Mouse (Mus musculus) myocyte (in vitro differentiated cells): ENCODE data around the gene 3425401B19Rik. TPM values are rescaled to one million over a fixed set of nuclear protein-coding genes. Genes with fewer than 3 reads are reported as not detected.

Experiments used
- H3K27me3 ChIP-seq: one replicate; pipeline ENCODE4 v1.6.1; 2011; ENCODE audit not compliant: control insufficient read depth, insufficient read depth, insufficient read length
- H3K36me3 ChIP-seq: one replicate; pipeline ENCODE4 v1.6.1; 2011; ENCODE audit not compliant: control insufficient read depth, insufficient read depth
- H3K4me2 ChIP-seq: one replicate; pipeline ENCODE4 v1.6.1; 2011; ENCODE audit warnings: low read depth, control low read depth
- H3K4me3 ChIP-seq: one replicate; pipeline ENCODE4 v1.5.1; 2011; ENCODE audit warnings: mild to moderate bottlenecking, control low read depth, moderate library complexity
- H3K79me2 ChIP-seq: one replicate; pipeline ENCODE4 v1.6.1; 2011; ENCODE audit not compliant: control insufficient read depth, insufficient read depth
- H3ac ChIP-seq: one replicate; pipeline ENCODE4 v1.6.1; 2011; ENCODE audit not compliant: control insufficient read depth, insufficient read length
- CEBPB ChIP-seq: IDR thresholded peaks from 2 replicates; pipeline ENCODE4 v1.6.1; 2011; ENCODE audit warnings: mild to moderate bottlenecking, moderate library complexity; ENCODE audit not compliant: poor library complexity, insufficient read depth, severe bottlenecking
- E2F4 ChIP-seq: IDR thresholded peaks from one replicate; pipeline ENCODE4 v1.6.1; 2011; ENCODE audit warnings: mild to moderate bottlenecking, control low read depth, moderate library complexity; ENCODE audit not compliant: insufficient read depth
- MAX ChIP-seq: IDR thresholded peaks from one replicate; pipeline ENCODE4 v1.6.1; 2011; ENCODE audit warnings: low read depth, mild to moderate bottlenecking, control low read depth
- MYOD1 ChIP-seq, 3 experiments: IDR thresholded peaks; one replicate each; pipeline ENCODE4 v1.6.1; 2011; ENCODE audit warnings: control low read depth in 2 of 3, low read depth in 2 of 3, mild to moderate bottlenecking in 2 of 3, moderate library complexity in 1 of 3; ENCODE audit not compliant: insufficient read length in 2 of 3, control insufficient read depth in 1 of 3
- MYOG ChIP-seq, 3 experiments: IDR thresholded peaks; one replicate each; pipeline ENCODE4 v1.6.1; 2011; ENCODE audit warnings: control low read depth in 2 of 3, low read depth in 2 of 3, mild to moderate bottlenecking in 2 of 3; ENCODE audit not compliant: insufficient read length in 2 of 3, control insufficient read depth in 1 of 3, insufficient read depth in 1 of 3
- POLR2A ChIP-seq: IDR thresholded peaks from one replicate; pipeline ENCODE4 v1.6.1; 2011; ENCODE audit warnings: low read depth, mild to moderate bottlenecking, control low read depth, moderate library complexity; ENCODE audit not compliant: insufficient read length
- POLR2AphosphoS2 ChIP-seq: IDR thresholded peaks from one replicate; pipeline ENCODE4 v1.6.1; 2011; ENCODE audit warnings: low read depth, control low read depth; ENCODE audit not compliant: insufficient read length
- REST ChIP-seq: IDR thresholded peaks from one replicate; pipeline ENCODE4 v1.6.1; 2011; ENCODE audit warnings: mild to moderate bottlenecking, control low read depth, moderate library complexity; ENCODE audit not compliant: insufficient read depth, insufficient read length
- SRF ChIP-seq: IDR thresholded peaks from one replicate; pipeline ENCODE4 v1.6.1; 2011; ENCODE audit warnings: low read depth; ENCODE audit not compliant: control insufficient read depth, insufficient read length
- TCF12 ChIP-seq: IDR thresholded peaks from one replicate; pipeline ENCODE4 v1.6.1; 2011; ENCODE audit warnings: mild to moderate bottlenecking, control low read depth; ENCODE audit not compliant: poor library complexity, insufficient read depth, severe bottlenecking
- TCF3 ChIP-seq: IDR thresholded peaks from one replicate; pipeline ENCODE4 v1.6.1; 2011; ENCODE audit warnings: low read depth, control low read depth; ENCODE audit not compliant: insufficient read length
- USF1 ChIP-seq: IDR thresholded peaks from one replicate; pipeline ENCODE4 v1.6.1; 2011; ENCODE audit warnings: low read depth, mild to moderate bottlenecking, control low read depth, moderate library complexity
- polyA plus RNA-seq: library from polyadenylated mRNA; unstranded; fragments of >200 nt; fragmentation: generic; extraction: Trizol; gene quantifications from one replicate; pipeline ENCODE4 v1.2.1, GENCODE M21; 2012; ENCODE audit warnings: missing spikeins

Gene 3425401B19Rik
- polyA plus RNA-seq, 1 experiment = 2.7 TPM

DNA sequence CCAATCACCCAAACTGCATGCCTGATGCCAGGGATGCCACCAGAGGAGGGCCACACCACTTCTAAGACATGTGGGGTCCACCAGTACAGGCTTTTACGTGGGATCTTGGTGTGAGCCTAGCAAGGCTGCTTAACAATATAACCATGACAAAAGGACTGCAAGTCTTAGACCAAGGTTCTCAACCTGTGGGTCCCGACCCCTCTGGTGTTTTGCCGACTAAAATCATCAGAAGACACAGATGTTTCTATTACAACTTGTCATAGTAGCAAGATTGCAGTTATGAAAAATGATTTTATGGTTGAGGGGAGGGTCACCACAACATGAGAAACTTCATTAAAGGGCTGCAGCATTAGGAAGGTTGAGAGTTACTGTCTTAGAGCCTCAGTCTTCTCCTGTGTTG lies 6.5 kb downstream of the 3425401B19Rik start:
- TF ChIP-seq MYOG (IDR thresholded peaks at IDR 0.05; ENCODE audit: control insufficient read depth in 1 of 3, insufficient read depth in 1 of 3, insufficient read length in 2 of 3, low read depth in 2 of 3) (no peak), E2F4 (no peak), USF1 (no peak), MYOD1 (IDR thresholded peaks at IDR 0.05; ENCODE audit: control insufficient read depth in 1 of 3, insufficient read length in 2 of 3, low read depth in 2 of 3) (no peak), POLR2A (no peak), CEBPB (no peak), POLR2AphosphoS2 (no peak), SRF (no peak), TCF12 (no peak), TCF3 (no peak), MAX (no peak)
- Histone ChIP-seq H3K4me3 (no peak overlapping the region), H3ac (no peak overlapping the region), H3K79me2 (no peaks in the 10 kb centered on the region), H3K4me2 (no peak overlapping the region), H3K27me3 (peaks cover 47% of the 10 kb centered on the region), H3K36me3 (no peaks in the 10 kb centered on the region)

DNA sequence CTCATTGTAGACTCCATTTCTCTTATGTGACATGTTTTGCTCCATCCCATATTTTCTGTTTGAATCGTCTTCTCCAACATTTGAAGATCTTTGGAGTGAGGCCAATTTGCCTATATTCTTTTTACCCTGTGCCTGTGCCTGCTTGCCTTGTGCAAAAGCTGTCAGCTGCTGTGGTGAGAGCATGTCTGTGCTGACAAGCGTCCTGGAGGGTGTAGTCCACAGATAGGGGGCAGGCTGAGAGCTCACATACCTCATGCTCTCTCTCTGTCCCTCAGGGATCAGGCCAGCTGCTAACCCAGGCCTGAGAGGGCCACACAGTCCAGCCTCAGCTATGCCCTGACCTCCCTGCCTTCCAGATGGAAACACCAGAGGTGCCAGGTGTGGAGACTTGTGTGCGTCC lies 11.9 kb downstream of the 3425401B19Rik start:
- no peak overlapping the region for H3K4me2 ChIP-seq
- no peak for TF ChIP-seq MYOG (IDR thresholded peaks at IDR 0.05; ENCODE audit: control insufficient read depth in 1 of 3, insufficient read depth in 1 of 3, insufficient read length in 2 of 3, low read depth in 2 of 3)
- TF ChIP-seq REST = no peak
- TF ChIP-seq POLR2A = no peak
- TF ChIP-seq MAX = no peak
- TF ChIP-seq USF1 = no peak
- no peaks in the 10 kb centered on the region for H3K79me2 ChIP-seq
- H3K4me3 ChIP-seq = no peak overlapping the region
- no peaks in the 10 kb centered on the region for H3K36me3 ChIP-seq
- H3K27me3 ChIP-seq = peaks cover 22% of the 10 kb centered on the region
- no peak overlapping the region for H3ac ChIP-seq

DNA sequence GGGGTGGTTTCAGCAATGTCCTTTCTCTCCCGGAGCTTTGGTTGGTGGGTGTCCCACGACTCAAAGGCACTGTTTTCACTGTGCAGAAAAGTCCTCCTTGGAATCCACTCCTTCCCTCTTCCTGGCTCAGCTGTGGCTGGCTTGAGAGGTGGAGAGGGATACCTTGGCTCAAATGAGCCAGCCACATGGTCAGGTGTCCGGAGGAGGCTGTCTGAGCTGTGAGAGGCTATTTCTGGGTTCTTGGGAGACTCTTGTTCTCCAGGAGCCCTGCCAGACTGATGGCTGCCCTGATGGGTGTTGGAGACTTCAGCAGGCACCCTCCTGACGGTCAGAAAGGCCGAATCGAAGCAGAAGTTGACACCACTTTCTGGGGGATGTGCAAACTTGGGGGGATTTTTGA lies 22.0 kb downstream of the 3425401B19Rik start:
- no peak overlapping the region for H3K4me2 ChIP-seq
- peaks cover 62% of the 10 kb centered on the region for H3K27me3 ChIP-seq
- no peak overlapping the region for H3ac ChIP-seq
- H3K79me2 ChIP-seq = no peaks in the 10 kb centered on the region
- TF ChIP-seq SRF = no peak
- no peak for TF ChIP-seq MAX
- TF ChIP-seq CEBPB = no peak
- no peak for TF ChIP-seq REST
- no peak for TF ChIP-seq E2F4
- TF ChIP-seq TCF3 = no peak
- no peak for TF ChIP-seq MYOD1 (IDR thresholded peaks at IDR 0.05; ENCODE audit: control insufficient read depth in 1 of 3, insufficient read length in 2 of 3, low read depth in 2 of 3)
- TF ChIP-seq MYOG (IDR thresholded peaks at IDR 0.05; ENCODE audit: control insufficient read depth in 1 of 3, insufficient read depth in 1 of 3, insufficient read length in 2 of 3, low read depth in 2 of 3) = no peak
- TF ChIP-seq POLR2AphosphoS2 = no peak
- no peak overlapping the region for H3K4me3 ChIP-seq
- H3K36me3 ChIP-seq = no peaks in the 10 kb centered on the region

DNA sequence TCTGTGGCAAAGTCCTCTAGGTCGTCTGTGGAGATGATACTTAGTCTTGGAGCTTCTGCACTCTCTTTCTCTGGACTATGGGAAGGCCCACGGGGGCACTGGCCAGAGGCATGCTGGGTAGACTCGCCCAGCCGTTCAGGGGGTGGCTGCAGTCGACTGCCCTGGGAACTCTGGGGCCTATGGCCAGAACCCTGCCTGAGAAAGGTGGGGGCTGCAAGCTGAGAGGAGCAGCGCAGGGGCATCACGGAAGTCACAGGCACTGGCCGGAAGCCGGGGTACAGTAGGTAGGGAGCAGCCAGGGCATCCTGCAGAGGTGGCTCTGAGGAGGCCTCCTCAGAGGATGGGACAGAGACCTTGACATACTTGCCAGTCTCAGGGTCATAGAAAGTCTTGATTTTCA lies 25.3 kb downstream of the 3425401B19Rik start:
- no peaks in the 10 kb centered on the region for H3K79me2 ChIP-seq
- H3K4me3 ChIP-seq = no peak overlapping the region
- H3K27me3 ChIP-seq = peaks cover 59% of the 10 kb centered on the region
- TF ChIP-seq MYOD1 (IDR thresholded peaks at IDR 0.05; ENCODE audit: control insufficient read depth in 1 of 3, insufficient read length in 2 of 3, low read depth in 2 of 3) (no peak), TCF12 (no peak), CEBPB (no peak), USF1 (no peak), MAX (no peak), POLR2AphosphoS2 (no peak), E2F4 (no peak), REST (no peak), TCF3 (no peak), MYOG (IDR thresholded peaks at IDR 0.05; ENCODE audit: control insufficient read depth in 1 of 3, insufficient read depth in 1 of 3, insufficient read length in 2 of 3, low read depth in 2 of 3) (no peak), SRF (no peak), POLR2A (no peak)
- no peaks in the 10 kb centered on the region for H3K36me3 ChIP-seq
- H3ac ChIP-seq = no peak overlapping the region
- no peak overlapping the region for H3K4me2 ChIP-seq

DNA sequence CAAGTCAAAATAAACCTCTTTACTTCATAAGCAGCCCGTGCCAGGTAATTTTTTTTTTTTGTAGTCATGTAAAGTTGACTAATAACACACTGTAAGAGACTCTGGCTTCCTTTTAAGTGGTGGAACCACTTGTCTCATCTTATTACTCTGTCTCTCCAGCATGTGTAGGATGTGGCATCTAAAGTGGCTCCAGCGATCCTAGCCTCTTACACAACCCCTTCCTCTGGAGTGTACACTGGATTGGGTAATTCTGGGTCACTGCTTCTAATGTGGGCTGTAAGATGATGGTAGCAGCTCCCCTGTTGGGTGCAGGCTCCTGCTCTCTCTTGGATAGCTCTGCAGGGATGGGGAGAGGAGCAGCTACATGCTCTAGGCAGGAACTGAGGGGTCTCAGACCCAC lies 46.6 kb downstream of the 3425401B19Rik start:
- H3K4me2 ChIP-seq = no peak overlapping the region
- no peaks in the 10 kb centered on the region for H3K79me2 ChIP-seq
- H3K4me3 ChIP-seq = no peak overlapping the region
- H3K27me3 ChIP-seq = peaks cover 18% of the 10 kb centered on the region
- H3K36me3 ChIP-seq = no peaks in the 10 kb centered on the region
- no peak for TF ChIP-seq TCF12
- no peak for TF ChIP-seq REST
- TF ChIP-seq USF1 = no peak
- H3ac ChIP-seq = no peak overlapping the region
